Mouse (Mus musculus): ENCODE measurements around the gene Egfem1. TPM values are rescaled to one million over a fixed set of nuclear protein-coding genes. Genes with fewer than 3 reads are reported as not detected.

The Egfem1 gene
- polyA plus RNA-seq, 1 experiment from 2014 or later, result 1.1 TPM

DNA sequence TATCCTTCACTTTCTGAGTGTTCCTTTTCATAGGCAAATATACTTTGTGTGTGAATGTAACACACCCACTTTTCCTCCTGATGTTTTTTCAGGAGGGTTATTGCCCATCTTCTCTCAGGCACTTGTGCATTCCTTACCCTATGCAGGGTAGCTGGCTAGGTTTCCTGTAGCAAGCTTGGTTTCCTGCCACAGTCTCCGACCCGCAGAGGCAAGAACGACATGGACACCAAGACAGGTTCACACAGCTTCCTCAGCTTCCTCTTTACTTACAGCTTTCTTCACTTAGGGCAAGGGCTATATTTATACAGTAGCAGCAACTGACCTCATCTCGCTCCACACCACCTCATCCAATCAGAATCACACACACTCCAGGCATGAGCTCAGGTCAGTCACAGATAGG, 10.5 kb upstream of the Egfem1 start:
- Histone ChIP-seq H3K9me3 (ENCODE audit: control insufficient read depth, low read length) (no peaks in the 10 kb centered on the region), H3K27me3 (ENCODE audit: control insufficient read depth, insufficient read depth, low read length) (no peaks in the 10 kb centered on the region), H3K4me1 (ENCODE audit: control insufficient read depth, insufficient read depth, low read length) (no peaks in the 10 kb centered on the region), H3K27ac (ENCODE audit: low read depth, low read length) (no peak overlapping the region), H3K9ac (ENCODE audit: low read depth, low read length) (no peak overlapping the region), H3K4me3 (ENCODE audit: low read length) (no peak overlapping the region), H3K36me3 (ENCODE audit: control insufficient read depth, insufficient read depth, low read length) (no peaks in the 10 kb centered on the region), H3K4me2 (replicated peaks; ENCODE audit: low read depth, low read length) (no peak overlapping the region)
- ATAC-seq (ENCODE audit: low FRiP score, low TSS enrichment), result no peak
- WGBS, result 88% methylated on average over 4 of the region's 4 CpGs

DNA sequence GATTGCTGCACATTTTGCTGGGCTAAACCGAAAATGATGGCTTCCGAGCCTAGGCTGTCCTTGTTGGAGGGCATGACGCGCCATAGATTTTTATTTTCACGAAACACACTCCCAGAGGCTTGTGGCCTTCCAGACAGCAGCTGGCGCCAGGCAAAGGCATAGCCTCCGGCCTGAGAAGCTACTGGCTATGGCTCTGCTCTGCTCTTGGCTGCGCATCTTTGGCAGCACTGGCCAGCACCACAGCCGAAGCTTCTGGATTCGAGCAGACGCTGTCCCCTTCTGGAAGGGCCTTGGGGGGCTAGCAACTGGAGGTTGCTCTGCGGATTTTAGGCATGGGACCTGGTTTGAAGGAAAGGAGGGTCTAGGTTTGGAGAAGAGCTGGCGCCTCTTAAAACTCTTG, 306 bp upstream of the Egfem1 start:
- H3K4me2 ChIP-seq (replicated peaks; ENCODE audit: low read depth, low read length), result peak overlapping the region; percentile 57
- ATAC-seq (ENCODE audit: low FRiP score, low TSS enrichment), result no peak
- 17% methylated on average over 13 of the region's 13 CpGs for WGBS

DNA sequence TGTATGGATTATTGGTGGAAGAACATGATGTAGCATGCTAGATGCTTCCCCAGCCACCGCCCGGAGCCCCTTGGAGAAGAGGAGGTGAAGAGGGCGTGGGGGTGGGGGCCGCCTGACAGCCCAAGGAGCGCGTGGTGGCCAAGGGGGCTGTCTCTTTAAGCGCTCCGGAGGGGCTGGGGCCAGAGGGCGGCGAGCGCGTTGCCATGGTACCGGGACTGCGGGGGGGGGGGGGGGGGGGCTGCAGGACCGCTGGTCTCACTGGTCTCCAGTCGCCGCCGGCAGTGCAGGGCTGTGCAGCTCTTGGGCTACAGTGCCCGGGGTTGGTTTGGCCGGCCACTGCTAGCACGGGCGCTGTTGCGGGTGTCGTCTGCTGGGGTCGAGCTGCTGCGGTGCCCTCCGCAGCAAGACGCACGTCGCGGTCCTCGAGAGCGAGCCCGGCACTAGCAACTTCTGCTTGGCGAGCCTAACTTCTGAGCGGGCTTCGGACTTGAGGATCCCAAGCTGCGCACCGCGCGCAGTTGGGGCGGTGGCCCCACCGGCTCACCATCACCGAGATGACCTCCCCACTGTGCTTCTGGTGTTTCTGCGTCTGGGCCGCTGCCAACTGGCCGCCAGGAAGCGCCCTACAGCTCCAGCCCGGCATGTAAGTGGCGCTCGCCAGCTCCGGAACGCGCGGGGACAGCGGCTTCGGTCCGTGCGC, 623 bp downstream of the Egfem1 start:
- no peak overlapping the region for H3K27ac ChIP-seq (ENCODE audit: low read depth, low read length)
- peak overlapping the region; percentile 57 for H3K4me2 ChIP-seq (replicated peaks; ENCODE audit: low read depth, low read length)
- no peaks in the 10 kb centered on the region for H3K9me3 ChIP-seq (ENCODE audit: control insufficient read depth, low read length)
- no peak overlapping the region for H3K9ac ChIP-seq (ENCODE audit: low read depth, low read length)
- no peaks in the 10 kb centered on the region for H3K36me3 ChIP-seq (ENCODE audit: control insufficient read depth, insufficient read depth, low read length)
- ATAC-seq (ENCODE audit: low FRiP score, low TSS enrichment), result peak; percentile 86
- H3K27me3 ChIP-seq (ENCODE audit: control insufficient read depth, insufficient read depth, low read length), result peaks cover 38% of the 10 kb centered on the region
- WGBS, result 0% methylated on average over 27 of the region's 59 CpGs
- H3K4me3 ChIP-seq (ENCODE audit: low read length), result peak overlapping the region; percentile 42
- peaks cover 7% of the 10 kb centered on the region for H3K4me1 ChIP-seq (ENCODE audit: control insufficient read depth, insufficient read depth, low read length)

More for the DNA sequence above, 306 bp upstream of the Egfem1 start:
- H3K9ac ChIP-seq (ENCODE audit: low read depth, low read length), result no peak overlapping the region
- peaks cover 38% of the 10 kb centered on the region for H3K27me3 ChIP-seq (ENCODE audit: control insufficient read depth, insufficient read depth, low read length)
- no peaks in the 10 kb centered on the region for H3K36me3 ChIP-seq (ENCODE audit: control insufficient read depth, insufficient read depth, low read length)
- H3K4me3 ChIP-seq (ENCODE audit: low read length), result peak overlapping the region; percentile 42
- H3K27ac ChIP-seq (ENCODE audit: low read depth, low read length), result no peak overlapping the region
- no peaks in the 10 kb centered on the region for H3K9me3 ChIP-seq (ENCODE audit: control insufficient read depth, low read length)
- peaks cover 7% of the 10 kb centered on the region for H3K4me1 ChIP-seq (ENCODE audit: control insufficient read depth, insufficient read depth, low read length)

DNA sequence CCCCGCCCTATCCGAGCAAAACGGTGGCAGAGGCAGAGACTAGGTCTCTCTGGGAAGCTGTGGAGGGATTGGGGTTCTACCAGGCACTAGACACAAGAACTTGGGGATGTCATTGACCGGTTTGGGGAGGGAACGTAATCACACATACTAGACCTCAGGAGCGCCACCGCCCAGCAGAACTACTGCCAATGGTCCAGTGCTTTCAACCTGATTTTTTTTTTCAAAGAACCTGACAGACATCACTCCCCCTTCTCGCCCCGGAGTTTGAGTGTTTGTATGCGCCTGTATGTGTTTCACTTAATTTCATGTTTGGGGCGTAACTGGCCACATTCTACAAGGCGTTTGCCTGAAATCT, 1.1 kb downstream of the Egfem1 start:
- Histone ChIP-seq H3K4me1 (ENCODE audit: control insufficient read depth, insufficient read depth, low read length) (peaks cover 7% of the 10 kb centered on the region), H3K4me3 (ENCODE audit: low read length) (peak overlapping the region; percentile 42), H3K27me3 (ENCODE audit: control insufficient read depth, insufficient read depth, low read length) (peaks cover 38% of the 10 kb centered on the region), H3K36me3 (ENCODE audit: control insufficient read depth, insufficient read depth, low read length) (no peaks in the 10 kb centered on the region), H3K9me3 (ENCODE audit: control insufficient read depth, low read length) (no peaks in the 10 kb centered on the region), H3K9ac (ENCODE audit: low read depth, low read length) (no peak overlapping the region), H3K4me2 (replicated peaks; ENCODE audit: low read depth, low read length) (peak overlapping the region; percentile 57), H3K27ac (ENCODE audit: low read depth, low read length) (no peak overlapping the region)
- WGBS, result 3% methylated on average over 12 of the region's 12 CpGs
- ATAC-seq (ENCODE audit: low FRiP score, low TSS enrichment), result no peak

DNA sequence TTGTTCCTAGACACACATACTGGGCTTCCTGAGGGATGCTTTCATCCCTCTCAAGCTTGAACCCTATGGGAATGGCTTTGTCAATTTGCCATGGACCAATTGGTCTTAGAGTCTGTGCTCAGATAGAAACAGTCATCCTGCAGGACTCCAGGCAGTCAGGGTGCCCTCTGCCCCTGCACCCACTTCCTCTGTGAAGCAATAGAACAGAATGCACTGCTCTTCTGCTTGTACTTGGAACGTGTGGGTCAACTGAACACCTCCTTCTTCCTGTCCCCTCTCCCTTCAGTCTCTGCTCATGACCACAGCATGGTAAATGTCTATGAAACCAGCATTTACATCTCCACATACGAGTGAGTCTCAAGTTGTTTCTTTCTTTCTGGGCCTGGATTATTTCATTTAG, 16.6 kb downstream of the Egfem1 start:
- H3K4me1 ChIP-seq (ENCODE audit: control insufficient read depth, insufficient read depth, low read length), result no peaks in the 10 kb centered on the region
- no peak overlapping the region for H3K4me2 ChIP-seq (replicated peaks; ENCODE audit: low read depth, low read length)
- H3K9ac ChIP-seq (ENCODE audit: low read depth, low read length), result no peak overlapping the region
- H3K27me3 ChIP-seq (ENCODE audit: control insufficient read depth, insufficient read depth, low read length), result no peaks in the 10 kb centered on the region
- H3K27ac ChIP-seq (ENCODE audit: low read depth, low read length), result no peak overlapping the region
- no peak overlapping the region for H3K4me3 ChIP-seq (ENCODE audit: low read length)
- no peak for ATAC-seq (ENCODE audit: low FRiP score, low TSS enrichment)
- 67% methylated on average over 2 of the region's 2 CpGs for WGBS
- no peaks in the 10 kb centered on the region for H3K36me3 ChIP-seq (ENCODE audit: control insufficient read depth, insufficient read depth, low read length)
- H3K9me3 ChIP-seq (ENCODE audit: control insufficient read depth, low read length), result no peaks in the 10 kb centered on the region

DNA sequence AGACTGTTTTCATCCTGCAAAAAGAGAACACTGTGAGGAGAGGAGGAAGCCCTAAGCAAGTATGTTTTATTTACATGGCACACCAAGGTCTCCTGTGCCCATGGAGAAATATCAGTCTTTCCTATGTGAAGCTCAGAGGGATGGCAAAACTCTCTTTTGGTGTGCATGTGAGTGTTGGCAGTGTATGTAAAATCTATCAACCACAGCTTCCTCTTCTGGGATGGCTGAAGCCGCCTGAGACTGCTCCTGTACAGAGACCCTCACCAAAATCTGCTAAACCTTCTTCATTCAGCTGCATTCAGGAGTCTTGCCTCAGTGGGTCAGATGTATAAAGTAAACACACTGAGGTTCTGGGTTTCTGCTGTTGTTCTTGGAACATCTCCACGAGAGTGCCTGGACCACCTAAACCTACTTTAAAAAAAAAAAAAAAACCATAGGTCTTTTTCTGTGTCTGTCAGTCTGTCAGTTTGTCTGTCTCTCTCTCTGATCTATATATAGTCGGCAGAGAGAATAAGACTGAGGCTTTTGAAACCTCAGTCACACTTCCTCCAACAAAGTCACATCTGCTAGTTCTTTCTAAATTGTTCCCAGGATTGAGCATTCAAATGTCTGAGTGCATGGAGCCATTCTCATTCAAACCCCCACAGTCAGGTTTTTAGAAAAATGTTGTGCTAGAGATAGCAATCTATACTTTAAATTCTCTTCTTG, 24.3 kb downstream of the Egfem1 start:
- ATAC-seq (ENCODE audit: low FRiP score, low TSS enrichment), result no peak

DNA sequence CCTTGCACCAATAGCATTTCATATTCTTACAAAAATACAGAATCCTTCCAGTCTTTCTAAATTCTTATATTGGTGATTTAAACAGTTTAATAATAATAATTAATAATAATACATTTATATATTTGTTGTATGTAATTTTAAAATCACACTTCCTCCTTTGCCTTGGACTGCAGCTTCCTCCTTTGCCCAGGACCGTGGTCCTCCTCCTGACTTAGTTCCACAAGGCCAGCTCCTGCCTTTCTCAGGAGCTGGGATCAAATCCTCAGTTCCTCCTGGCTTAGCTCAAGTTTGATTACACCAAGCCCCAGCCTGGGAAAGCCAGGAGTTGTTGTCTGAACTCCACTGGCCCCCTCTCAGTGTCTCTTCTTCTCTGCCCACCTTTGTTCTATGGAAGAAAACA, 25.3 kb downstream of the Egfem1 start:
- no peak for ATAC-seq (ENCODE audit: low FRiP score, low TSS enrichment)
- Histone ChIP-seq H3K9me3 (ENCODE audit: control insufficient read depth, low read length) (no peaks in the 10 kb centered on the region), H3K4me2 (replicated peaks; ENCODE audit: low read depth, low read length) (no peak overlapping the region), H3K9ac (ENCODE audit: low read depth, low read length) (no peak overlapping the region), H3K4me1 (ENCODE audit: control insufficient read depth, insufficient read depth, low read length) (no peaks in the 10 kb centered on the region), H3K36me3 (ENCODE audit: control insufficient read depth, insufficient read depth, low read length) (no peaks in the 10 kb centered on the region), H3K4me3 (ENCODE audit: low read length) (no peak overlapping the region), H3K27ac (ENCODE audit: low read depth, low read length) (no peak overlapping the region), H3K27me3 (ENCODE audit: control insufficient read depth, insufficient read depth, low read length) (no peaks in the 10 kb centered on the region)
- 100% methylated on average over 1 of the region's 1 CpGs for WGBS

More for the DNA sequence above, 24.3 kb downstream of the Egfem1 start:
- Histone ChIP-seq H3K9me3 (ENCODE audit: control insufficient read depth, low read length) (no peaks in the 10 kb centered on the region), H3K4me1 (ENCODE audit: control insufficient read depth, insufficient read depth, low read length) (no peaks in the 10 kb centered on the region), H3K4me3 (ENCODE audit: low read length) (no peak overlapping the region), H3K4me2 (replicated peaks; ENCODE audit: low read depth, low read length) (no peak overlapping the region), H3K9ac (ENCODE audit: low read depth, low read length) (no peak overlapping the region), H3K27me3 (ENCODE audit: control insufficient read depth, insufficient read depth, low read length) (no peaks in the 10 kb centered on the region), H3K27ac (ENCODE audit: low read depth, low read length) (no peak overlapping the region), H3K36me3 (ENCODE audit: control insufficient read depth, insufficient read depth, low read length) (no peaks in the 10 kb centered on the region)
- WGBS, result 77% methylated on average over 3 of the region's 3 CpGs

DNA sequence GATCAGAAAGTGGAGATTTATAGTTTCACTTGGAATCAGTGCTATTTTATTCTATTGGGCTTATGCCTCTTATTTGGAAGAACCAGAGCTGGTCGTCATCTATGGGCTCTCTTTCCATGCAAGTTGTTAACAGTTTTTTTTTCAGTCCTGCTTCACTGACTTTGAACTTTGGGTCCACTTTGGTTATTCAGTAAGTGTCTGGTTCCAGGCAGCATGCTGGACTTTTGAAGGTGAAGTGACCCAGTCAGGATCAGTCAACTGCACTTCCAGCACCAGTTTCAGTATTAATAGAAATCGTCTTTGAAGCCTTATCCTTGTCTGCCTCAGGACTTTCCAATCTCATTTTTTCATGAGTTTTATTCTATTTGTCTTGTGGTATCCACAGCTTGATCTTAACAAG, 28.5 kb downstream of the Egfem1 start:
- no peak for ATAC-seq (ENCODE audit: low FRiP score, low TSS enrichment)

DNA sequence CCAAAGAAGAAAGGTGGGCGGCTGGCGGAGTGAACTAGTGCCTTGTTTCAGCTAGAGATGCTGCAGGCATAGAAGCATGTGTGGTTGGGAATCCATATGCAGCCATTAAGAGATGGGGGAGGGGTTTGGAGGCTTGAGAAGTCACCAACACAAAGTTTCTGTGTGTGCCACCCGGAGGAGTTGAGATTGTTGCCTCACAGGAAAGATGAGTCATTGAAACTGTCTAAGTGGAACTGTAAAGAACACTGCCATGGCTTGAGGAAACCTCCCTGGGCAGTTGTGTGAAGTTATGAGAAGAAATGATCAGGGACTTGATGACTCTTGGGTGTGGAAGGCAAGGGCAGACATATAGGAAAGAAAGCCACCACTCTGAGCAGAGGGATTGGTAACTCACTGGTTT, 32.7 kb downstream of the Egfem1 start:
- no peak overlapping the region for H3K27ac ChIP-seq (ENCODE audit: low read depth, low read length)
- 94% methylated on average over 3 of the region's 3 CpGs for WGBS
- no peak overlapping the region for H3K4me3 ChIP-seq (ENCODE audit: low read length)
- H3K4me2 ChIP-seq (replicated peaks; ENCODE audit: low read depth, low read length), result no peak overlapping the region
- no peaks in the 10 kb centered on the region for H3K4me1 ChIP-seq (ENCODE audit: control insufficient read depth, insufficient read depth, low read length)
- no peaks in the 10 kb centered on the region for H3K9me3 ChIP-seq (ENCODE audit: control insufficient read depth, low read length)
- H3K36me3 ChIP-seq (ENCODE audit: control insufficient read depth, insufficient read depth, low read length), result no peaks in the 10 kb centered on the region
- no peak overlapping the region for H3K9ac ChIP-seq (ENCODE audit: low read depth, low read length)
- no peaks in the 10 kb centered on the region for H3K27me3 ChIP-seq (ENCODE audit: control insufficient read depth, insufficient read depth, low read length)
- ATAC-seq (ENCODE audit: low FRiP score, low TSS enrichment), result no peak

More for the DNA sequence above, 28.5 kb downstream of the Egfem1 start:
- Histone ChIP-seq H3K27ac (ENCODE audit: low read depth, low read length) (no peak overlapping the region), H3K36me3 (ENCODE audit: control insufficient read depth, insufficient read depth, low read length) (no peaks in the 10 kb centered on the region), H3K27me3 (ENCODE audit: control insufficient read depth, insufficient read depth, low read length) (no peaks in the 10 kb centered on the region), H3K4me1 (ENCODE audit: control insufficient read depth, insufficient read depth, low read length) (no peaks in the 10 kb centered on the region), H3K4me3 (ENCODE audit: low read length) (no peak overlapping the region), H3K4me2 (replicated peaks; ENCODE audit: low read depth, low read length) (no peak overlapping the region), H3K9me3 (ENCODE audit: control insufficient read depth, low read length) (no peaks in the 10 kb centered on the region), H3K9ac (ENCODE audit: low read depth, low read length) (no peak overlapping the region)
- 58% methylated on average over 2 of the region's 2 CpGs for WGBS
